20 mouse cellular contexts compared by ENCODE assay signal in the genomic region with DNA sequence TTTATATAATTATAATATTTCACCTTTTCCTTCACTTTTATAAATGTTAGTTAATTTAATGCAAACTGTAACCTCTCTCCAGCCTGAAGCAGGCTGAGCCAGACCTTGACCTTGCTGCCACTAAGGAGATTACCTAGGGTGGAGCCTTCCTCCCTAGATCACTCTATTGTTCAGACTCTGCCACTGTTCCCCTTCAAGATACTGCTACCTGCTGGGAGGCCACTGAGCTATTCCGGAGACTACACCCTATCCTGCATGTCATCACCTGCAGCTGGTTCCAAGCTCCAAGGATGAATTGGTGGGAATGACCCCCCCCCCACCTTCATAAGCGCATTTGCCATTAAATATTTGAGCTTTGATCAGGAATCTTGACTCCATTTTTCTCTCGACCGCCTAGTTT. TPM values are rescaled to one million over a fixed set of nuclear protein-coding genes. Genes with fewer than 3 reads are reported as not detected.
DNase-seq lines count a peak whose midpoint lies in the region; TF ChIP-seq lines count a peak whose summit lies in the region.
"Not testable (repeated sequence)": the region's sequence is repeated elsewhere in the genome, so short reads cannot be mapped to it uniquely, and the experiment has no call there.
"Had no signal": no experiment of that assay in that cellular context is flagged by ENCODE, and none has a peak within 500 bp of the region (broad histone marks: within the 10 kb centered on the region; RNA-seq: fewer than 3 reads in every experiment).

No protein-coding gene starts in this region.

- 0 out of 2 replicates have a peak overlapping the region, but pooled peaks have one; percentile 11 for H3K27ac ChIP-seq in ES-Bruce4 (ENCODE audit: insufficient read depth, low read length)
- H3K27ac ChIP-seq in ES-E14 (ENCODE audit: insufficient read depth, low read depth, low read length, poor library complexity, severe bottlenecking), result peak overlapping the region; percentile 85

- not testable (repeated sequence) for TF ChIP-seq CTCF in ES-Bruce4 (IDR thresholded peaks at IDR 0.05; ENCODE audit: low read depth, low read length)

- H3K36me3 ChIP-seq in ES-Bruce4 (ENCODE audit: control insufficient read depth, insufficient read depth, low read length, poor library complexity, severe bottlenecking); ES-E14 (ENCODE audit: control insufficient read depth, insufficient read depth, low read length, poor library complexity, severe bottlenecking): not testable (repeated sequence)

- H3K4me3 ChIP-seq in ES-Bruce4 (ENCODE audit: low read depth, low read length); ES-E14 (ENCODE audit: insufficient read depth in 1 of 2, low read depth in 1 of 2, low read length in 2 of 2, poor library complexity in 1 of 2, severe bottlenecking in 1 of 2): not testable (repeated sequence)

- not testable (repeated sequence) for H3K9ac ChIP-seq in ES-Bruce4 (ENCODE audit: low read depth, poor library complexity, severe bottlenecking); ES-E14 (ENCODE audit: insufficient read depth, low read depth, low read length, poor library complexity, severe bottlenecking)

- not testable (repeated sequence) for TF ChIP-seq POLR2A in ES-Bruce4 (IDR thresholded peaks at IDR 0.05; ENCODE audit: insufficient read depth, low read length)

- H3K4me1 ChIP-seq in ES-Bruce4 (ENCODE audit: control insufficient read depth, insufficient read depth, low read length); ES-E14 (ENCODE audit: control insufficient read depth in 2 of 2, insufficient read depth in 2 of 2, low read length in 2 of 2, poor library complexity in 1 of 2): not testable (repeated sequence)

- TF ChIP-seq EP300 in ES-Bruce4 (IDR thresholded peaks at IDR 0.05; ENCODE audit: insufficient read depth, low read depth, low read length), result peak; percentile 71

- in situ Hi-C loops in ES-E14 (cut with MboI; ENCODE audit: low sequenced_read_pairs in 2 of 2, unreplicated experiment in 2 of 2), result not testable (repeated sequence)

- not testable (repeated sequence) for H3K27me3 ChIP-seq in ES-Bruce4 (ENCODE audit: control insufficient read depth, insufficient read depth, low read length, poor library complexity, severe bottlenecking)

- peak; percentile 81 for DNase-seq in ES-CJ7 (ENCODE audit: low read depth, low spot score)
- DNase-seq in ES-E14 (ENCODE audit: low read depth, low spot score), result peak; percentile 11
- DNase-seq in R1 (ENCODE audit: low read depth, low spot score), result peak; percentile 82
- peak; percentile 63 for DNase-seq in ZHBTc4 (ENCODE audit: low read depth, low spot score)

- H3K9me3 ChIP-seq in ES-Bruce4 (replicated peaks; ENCODE audit: control insufficient read depth, insufficient read depth, low read length, poor library complexity, severe bottlenecking); ES-E14 (ENCODE audit: control insufficient read depth, insufficient read depth, low read depth, low read length): not testable (repeated sequence)

RNA-seq across cellular contexts. Expression of a gene that starts 58.8 kb away (rescaled TPM):
- polyA plus RNA-seq in ES-Bruce4 (2011; ENCODE audit: insufficient read depth, insufficient read length, low read depth, missing spikeins), result not detected in 2 replicates
- 0.09 and 0.42 TPM in 2 replicates for total RNA-seq in ES-E14 (2012; rRNA removed)
- total RNA-seq: adrenal gland, adult 18-20 months; adrenal gland, adult 2 months; adrenal gland, adult 8-10 months; adrenal gland, postnatal 10 days; adrenal gland, postnatal 14 days; adrenal gland, postnatal 25 days; adrenal gland, postnatal 36 days; adrenal gland, postnatal 4 days; CH12.LX; MEL had no signal
- polyA plus RNA-seq: adrenal gland, adult 2 months; brain, embryonic 14.5 days; C2C12; cerebellum, adult 2 months; G1E; Patski had no signal

Comparison
In these comparisons a context has a peak if more than half of its experiments do, and no peak if none do; other contexts are left out.
1. DNase-seq: peak in every context shown above with its lines; median percentile 82 in R1; 81 in ES-CJ7; 63 in ZHBTc4; 11 in ES-E14.